Mouse (Mus musculus) ES-Bruce4 (cell line): ENCODE results near the gene Ankfy1. TPM values are rescaled to one million over a fixed set of nuclear protein-coding genes. Genes with fewer than 3 reads are reported as not detected.

Source experiments
- H3K27ac ChIP-seq: 2 replicates; pipeline ENCODE4 v1.5.1; 2012; ENCODE audit warnings: low read length, inconsistent platforms; ENCODE audit not compliant: insufficient read depth
- H3K27me3 ChIP-seq: 2 replicates; pipeline ENCODE4 v1.6.1; 2012; ENCODE audit warnings: mild to moderate bottlenecking, low read length, inconsistent platforms; ENCODE audit not compliant: control insufficient read depth, poor library complexity, insufficient read depth, severe bottlenecking
- H3K36me3 ChIP-seq: 2 replicates; pipeline ENCODE4 v1.6.1; 2012; ENCODE audit warnings: inconsistent platforms, mild to moderate bottlenecking, low read length, moderate library complexity; ENCODE audit not compliant: control insufficient read depth, poor library complexity, insufficient read depth, severe bottlenecking
- H3K4me1 ChIP-seq: one replicate; pipeline ENCODE4 v1.8.1; 2011; ENCODE audit warnings: low read length; ENCODE audit not compliant: control insufficient read depth, insufficient read depth
- H3K4me3 ChIP-seq: 2 replicates; pipeline ENCODE4 v1.5.1; 2011; ENCODE audit warnings: low read depth, mild to moderate bottlenecking, low read length
- H3K9ac ChIP-seq: 2 replicates; pipeline ENCODE4 v1.6.1; 2012; ENCODE audit warnings: low read depth, mild to moderate bottlenecking, inconsistent platforms; ENCODE audit not compliant: poor library complexity, severe bottlenecking
- H3K9me3 ChIP-seq: replicated peaks from 2 replicates; pipeline ENCODE4 v1.6.1; 2012; ENCODE audit warnings: mild to moderate bottlenecking, low read length, inconsistent platforms; ENCODE audit not compliant: control insufficient read depth, poor library complexity, insufficient read depth, severe bottlenecking
- CTCF ChIP-seq: IDR thresholded peaks from one replicate; pipeline ENCODE4 v1.8.1; 2011; ENCODE audit warnings: low read depth, low read length
- EP300 ChIP-seq: IDR thresholded peaks from 2 replicates; pipeline ENCODE4 v1.6.1; 2011; ENCODE audit warnings: low read depth, low read length; ENCODE audit not compliant: insufficient read depth
- POLR2A ChIP-seq: IDR thresholded peaks from one replicate; pipeline ENCODE4 v1.8.1; 2011; ENCODE audit warnings: low read length; ENCODE audit not compliant: insufficient read depth
- polyA plus RNA-seq: library from polyadenylated mRNA; stranded (reverse); fragments of >200 nt; gene quantifications from 2 replicates; pipeline ENCODE4 v1.2.4, GENCODE M21; 2011; ENCODE audit warnings: low read depth; ENCODE audit not compliant: missing spikeins, insufficient read depth, insufficient read length

The Ankfy1 gene
- polyA plus RNA-seq, 1 experiment, result 40.0 TPM

GRCm38 (mm10) chr11:72739048-72739447, 49.2 kb downstream of the Ankfy1 start:
- Histone ChIP-seq H3K4me1 (peaks cover 2% of the 10 kb centered on the region), H3K36me3 (peaks cover 30% of the 10 kb centered on the region), H3K4me3 (no peak overlapping the region), H3K27ac (no peak overlapping the region), H3K27me3 (no peaks in the 10 kb centered on the region), H3K9ac (no peak overlapping the region), H3K9me3 (no peaks in the 10 kb centered on the region)
- TF ChIP-seq CTCF (no peak), EP300 (no peak), POLR2A (no peak)

- Histone ChIP-seq H3K4me3 (no peak overlapping the region), H3K27ac (no peak overlapping the region), H3K9me3 (no peaks in the 10 kb centered on the region), H3K9ac (no peak overlapping the region), H3K27me3 (no peaks in the 10 kb centered on the region), H3K4me1 (no peaks in the 10 kb centered on the region), H3K36me3 (peaks cover 45% of the 10 kb centered on the region)
- TF ChIP-seq CTCF (no peak), POLR2A (no peak), EP300 (no peak)
These were observed 62.1 kb downstream of the Ankfy1 start for GRCm38 (mm10) chr11:72751956-72752355.

DNA sequence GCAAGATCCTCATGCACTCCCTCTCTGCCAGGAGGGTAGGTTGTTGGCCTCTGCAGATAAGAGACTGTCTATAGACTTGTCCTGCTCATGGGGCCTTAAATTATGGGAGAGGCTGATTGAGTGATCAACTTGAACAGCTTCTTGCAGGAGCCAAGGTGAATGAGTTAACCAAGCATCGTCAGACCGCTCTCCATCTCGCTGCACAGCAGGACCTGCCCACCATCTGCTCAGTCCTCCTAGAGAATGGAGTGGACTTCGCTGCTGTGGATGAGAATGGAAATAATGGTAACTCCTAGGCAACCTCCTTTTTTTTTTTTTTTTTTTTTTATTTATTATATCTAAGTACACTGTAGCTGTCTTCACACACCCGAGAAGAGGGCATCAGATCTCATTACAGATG, 68.5 kb downstream of the Ankfy1 start:
- no peaks in the 10 kb centered on the region for H3K4me1 ChIP-seq
- no peaks in the 10 kb centered on the region for H3K27me3 ChIP-seq
- TF ChIP-seq EP300 (no peak), CTCF (no peak), POLR2A (no peak)
- peaks cover 56% of the 10 kb centered on the region for H3K36me3 ChIP-seq
- H3K27ac ChIP-seq, result no peak overlapping the region
- no peaks in the 10 kb centered on the region for H3K9me3 ChIP-seq
- H3K9ac ChIP-seq, result no peak overlapping the region
- no peak overlapping the region for H3K4me3 ChIP-seq

DNA sequence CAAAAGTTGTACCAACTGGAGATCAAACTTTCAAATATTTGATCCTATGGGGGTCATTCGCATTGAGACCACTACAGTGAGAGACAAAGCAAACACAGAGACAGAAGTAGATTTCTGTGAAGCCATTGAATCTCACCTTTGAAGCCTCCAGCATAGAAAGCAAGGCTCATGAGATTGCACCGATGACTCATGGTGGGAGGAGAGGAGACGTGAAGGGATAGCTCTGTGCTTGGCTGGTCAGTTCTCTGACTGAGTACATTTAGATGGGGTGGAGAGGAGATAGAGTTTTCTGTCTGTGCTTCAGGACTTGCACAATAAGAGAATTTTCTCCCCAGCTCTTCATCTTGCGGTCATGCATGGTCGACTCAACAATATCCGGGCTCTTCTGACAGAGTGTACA, 69.8 kb downstream of the Ankfy1 start:
- Histone ChIP-seq H3K4me3 (no peak overlapping the region), H3K27me3 (no peaks in the 10 kb centered on the region), H3K9ac (no peak overlapping the region), H3K36me3 (peaks cover 62% of the 10 kb centered on the region), H3K4me1 (no peaks in the 10 kb centered on the region), H3K9me3 (no peaks in the 10 kb centered on the region), H3K27ac (no peak overlapping the region)
- TF ChIP-seq EP300, result no peak
- no peak for TF ChIP-seq CTCF
- no peak for TF ChIP-seq POLR2A

- no peak overlapping the region for H3K4me3 ChIP-seq
- H3K9me3 ChIP-seq, result no peaks in the 10 kb centered on the region
- no peaks in the 10 kb centered on the region for H3K27me3 ChIP-seq
- H3K4me1 ChIP-seq, result no peaks in the 10 kb centered on the region
- H3K36me3 ChIP-seq, result peaks cover 59% of the 10 kb centered on the region
- H3K9ac ChIP-seq, result no peak overlapping the region
- no peak overlapping the region for H3K27ac ChIP-seq
- no peak for TF ChIP-seq CTCF
- TF ChIP-seq POLR2A, result no peak
- no peak for TF ChIP-seq EP300
These were observed 71.0 kb downstream of the Ankfy1 start for GRCm38 (mm10) chr11:72760781-72761180.

- H3K9me3 ChIP-seq, result no peaks in the 10 kb centered on the region
- H3K27ac ChIP-seq, result no peak overlapping the region
- no peak overlapping the region for H3K9ac ChIP-seq
- no peak for TF ChIP-seq EP300
- peaks cover 48% of the 10 kb centered on the region for H3K36me3 ChIP-seq
- H3K4me3 ChIP-seq, result no peak overlapping the region
- no peaks in the 10 kb centered on the region for H3K27me3 ChIP-seq
- no peaks in the 10 kb centered on the region for H3K4me1 ChIP-seq
These were observed 74.5 kb downstream of the Ankfy1 start for GRCm38 (mm10) chr11:72764270-72764669.
